Mouse (Mus musculus): ENCODE data around the gene Dnm3. TPM values are rescaled to one million over a fixed set of nuclear protein-coding genes. Genes with fewer than 3 reads are reported as not detected.

Gene Dnm3
- polyA plus RNA-seq, 1 experiment from 2014 or later, result 2.8 TPM

DNA sequence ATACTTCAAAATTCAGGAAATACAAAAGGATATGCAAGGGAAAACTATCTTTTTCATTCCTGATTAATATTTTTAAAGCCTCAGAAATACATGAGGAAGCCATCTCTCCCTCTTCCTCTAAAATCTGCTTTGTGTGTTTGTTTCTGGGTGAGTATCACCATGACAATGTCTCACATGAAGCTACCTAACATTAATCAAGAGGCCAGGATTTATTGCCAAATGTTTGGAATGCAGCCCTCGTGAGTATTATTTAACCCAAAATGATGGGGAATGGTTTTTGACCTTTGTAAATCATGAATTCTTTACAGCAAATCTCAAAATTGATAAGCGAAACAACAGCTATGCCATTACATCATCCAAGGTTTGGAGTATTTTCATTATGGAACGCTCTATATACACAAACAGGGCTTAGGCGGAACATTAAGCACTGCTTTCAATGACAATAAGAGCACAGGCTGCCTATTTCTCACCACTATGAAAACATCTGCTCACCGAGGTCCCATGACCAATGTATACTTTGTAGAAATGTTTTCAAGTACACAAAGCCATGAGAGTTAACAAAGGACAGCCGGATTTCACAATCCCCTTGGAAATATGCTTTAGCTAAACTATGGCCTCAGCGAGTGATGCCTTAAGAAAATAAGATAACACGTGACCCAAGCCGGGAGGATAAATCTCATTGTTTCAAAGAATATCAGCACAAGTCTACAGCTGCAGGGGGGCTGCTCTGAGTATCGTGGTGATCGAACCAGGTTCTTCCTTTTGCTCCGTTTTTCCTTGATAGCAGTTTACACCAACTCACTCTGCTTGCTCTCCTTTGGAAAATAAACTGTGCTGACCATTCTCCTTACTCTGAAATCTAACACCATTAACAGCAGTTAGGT lies 275.1 kb downstream of the Dnm3 start:
- Histone ChIP-seq H3K4me3 (ENCODE audit: low read length) (no peak overlapping the region), H3K9me3 (ENCODE audit: control insufficient read depth, low read length) (no peaks in the 10 kb centered on the region), H3K9ac (ENCODE audit: low read length) (no peak overlapping the region), H3K4me1 (replicated peaks; ENCODE audit: control insufficient read depth, insufficient read depth, low read length) (peaks cover 15% of the 10 kb centered on the region), H3K4me2 (ENCODE audit: low read depth, low read length) (peak overlapping the region; percentile 5; the same call in 1 of the 2 replicates), H3K36me3 (ENCODE audit: control insufficient read depth, insufficient read depth, low read length) (no peaks in the 10 kb centered on the region), H3K27me3 (ENCODE audit: control insufficient read depth, insufficient read depth, low read depth, low read length) (no peaks in the 10 kb centered on the region), H3K27ac (ENCODE audit: low read length) (peak overlapping the region; percentile 15)
- WGBS, result 21% methylated on average over 12 of the region's 12 CpGs
- ATAC-seq (ENCODE audit: low read depth), result peak; percentile 69

DNA sequence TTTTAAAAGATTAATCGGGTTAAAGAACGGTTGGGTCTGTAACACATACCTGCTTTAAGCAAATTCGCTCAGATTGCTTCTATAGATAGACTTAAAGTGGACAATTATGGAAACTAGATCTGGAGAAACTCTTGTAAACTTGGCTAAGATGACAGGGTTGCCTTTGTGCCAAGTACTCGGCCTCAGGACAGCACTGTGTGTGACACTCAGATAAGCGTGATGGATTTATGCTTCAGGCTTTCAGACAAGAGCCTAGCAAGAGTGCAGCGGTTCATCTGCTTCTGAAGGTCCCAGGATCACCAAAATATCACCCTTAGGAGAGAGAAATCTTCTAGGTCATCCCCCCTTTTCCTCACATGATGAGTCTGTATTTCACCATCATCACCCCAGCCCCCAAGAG lies 277.4 kb downstream of the Dnm3 start:
- 45% methylated on average over 6 of the region's 6 CpGs for WGBS
- H3K27ac ChIP-seq (ENCODE audit: low read length), result no peak overlapping the region
- no peak overlapping the region for H3K9ac ChIP-seq (ENCODE audit: low read length)
- H3K27me3 ChIP-seq (ENCODE audit: control insufficient read depth, insufficient read depth, low read depth, low read length), result no peaks in the 10 kb centered on the region
- H3K9me3 ChIP-seq (ENCODE audit: control insufficient read depth, low read length), result no peaks in the 10 kb centered on the region
- no peak overlapping the region for H3K4me3 ChIP-seq (ENCODE audit: low read length)
- ATAC-seq (ENCODE audit: low read depth), result peak; percentile 60; the same call in 1 of the 2 replicates
- H3K4me2 ChIP-seq (ENCODE audit: low read depth, low read length), result no peak overlapping the region
- H3K4me1 ChIP-seq (replicated peaks; ENCODE audit: control insufficient read depth, insufficient read depth, low read length), result peaks cover 13% of the 10 kb centered on the region
- H3K36me3 ChIP-seq (ENCODE audit: control insufficient read depth, insufficient read depth, low read length), result no peaks in the 10 kb centered on the region

DNA sequence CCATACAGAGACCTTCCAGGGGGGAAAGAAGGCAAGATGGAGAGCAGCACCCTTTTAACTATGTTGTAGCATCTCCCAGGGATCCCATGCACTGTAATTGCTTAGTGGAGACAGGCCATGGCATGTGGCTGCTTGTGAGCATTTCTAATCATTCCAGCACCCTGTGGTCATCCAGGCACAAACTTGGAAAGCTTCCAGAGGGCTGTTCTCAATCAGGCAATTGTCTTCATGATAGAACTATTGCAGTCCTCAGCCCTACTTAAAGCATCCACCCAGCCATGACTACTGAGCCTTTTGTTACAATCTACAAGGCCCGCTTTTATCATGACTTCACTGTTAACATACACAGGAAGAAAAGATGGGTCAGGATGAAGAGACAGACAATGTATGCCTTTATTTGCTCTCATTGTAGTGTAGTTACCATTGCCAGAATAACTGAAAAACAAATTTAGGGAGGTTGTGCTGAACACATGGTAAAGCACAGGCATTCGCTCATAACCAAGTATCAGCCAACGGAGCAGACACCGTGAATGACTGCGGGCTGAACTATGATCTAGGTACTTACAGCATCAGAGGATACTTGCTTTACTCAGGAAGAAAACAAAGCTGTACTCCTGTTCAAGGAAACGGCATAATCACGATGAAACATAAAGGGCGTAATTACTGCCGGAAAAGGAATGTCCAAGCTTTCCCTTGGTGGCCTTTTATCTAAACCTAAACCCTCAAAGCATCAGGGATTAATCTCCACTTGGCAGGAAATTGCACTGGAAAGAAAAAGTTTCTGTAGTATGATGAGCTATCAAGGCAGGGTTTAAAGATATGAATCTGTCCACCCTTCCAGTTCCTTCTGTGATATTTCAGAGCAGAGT lies 280.8 kb downstream of the Dnm3 start:
- H3K27ac ChIP-seq (ENCODE audit: low read length), result no peak overlapping the region
- 75% methylated on average over 9 of the region's 9 CpGs for WGBS
- ATAC-seq (ENCODE audit: low read depth), result no peak; the same call in 1 of the 2 replicates

DNA sequence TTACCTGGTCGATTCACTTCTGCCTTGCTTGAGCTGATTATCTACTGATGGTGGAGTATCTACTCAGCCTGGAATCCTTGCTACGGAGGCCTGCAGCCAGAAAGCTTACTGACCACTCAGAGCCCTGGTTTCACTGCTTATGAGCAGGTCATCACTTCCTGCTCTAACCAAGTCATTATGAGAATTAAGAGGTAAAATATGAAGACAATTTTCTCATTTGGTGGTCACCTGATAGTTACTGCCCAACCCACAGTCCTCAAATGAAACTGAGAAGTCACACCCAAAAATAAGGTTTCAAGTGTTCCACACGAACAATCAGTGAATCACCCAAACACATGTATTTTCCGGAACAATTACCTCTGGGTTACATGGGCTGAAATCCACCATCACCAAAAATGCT lies 289.1 kb downstream of the Dnm3 start:
- WGBS, result 88% methylated on average over 4 of the region's 4 CpGs
- H3K4me2 ChIP-seq (ENCODE audit: low read depth, low read length), result no peak overlapping the region
- ATAC-seq (ENCODE audit: low read depth), result no peak
- H3K4me3 ChIP-seq (ENCODE audit: low read length), result no peak overlapping the region
- H3K9ac ChIP-seq (ENCODE audit: low read length), result no peak overlapping the region
- no peak overlapping the region for H3K27ac ChIP-seq (ENCODE audit: low read length)
- no peaks in the 10 kb centered on the region for H3K9me3 ChIP-seq (ENCODE audit: control insufficient read depth, low read length)
- peaks cover 21% of the 10 kb centered on the region for H3K4me1 ChIP-seq (replicated peaks; ENCODE audit: control insufficient read depth, insufficient read depth, low read length)
- H3K36me3 ChIP-seq (ENCODE audit: control insufficient read depth, insufficient read depth, low read length), result no peaks in the 10 kb centered on the region
- no peaks in the 10 kb centered on the region for H3K27me3 ChIP-seq (ENCODE audit: control insufficient read depth, insufficient read depth, low read depth, low read length)

More for the DNA sequence above, 280.8 kb downstream of the Dnm3 start:
- peaks cover 4% of the 10 kb centered on the region; the same call in 1 of the 2 replicates for H3K4me1 ChIP-seq (replicated peaks; ENCODE audit: control insufficient read depth, insufficient read depth, low read length)
- H3K27me3 ChIP-seq (ENCODE audit: control insufficient read depth, insufficient read depth, low read depth, low read length), result no peaks in the 10 kb centered on the region
- H3K36me3 ChIP-seq (ENCODE audit: control insufficient read depth, insufficient read depth, low read length), result no peaks in the 10 kb centered on the region
- H3K9ac ChIP-seq (ENCODE audit: low read length), result no peak overlapping the region
- no peaks in the 10 kb centered on the region for H3K9me3 ChIP-seq (ENCODE audit: control insufficient read depth, low read length)
- no peak overlapping the region for H3K4me3 ChIP-seq (ENCODE audit: low read length)
- no peak overlapping the region for H3K4me2 ChIP-seq (ENCODE audit: low read depth, low read length)

DNA sequence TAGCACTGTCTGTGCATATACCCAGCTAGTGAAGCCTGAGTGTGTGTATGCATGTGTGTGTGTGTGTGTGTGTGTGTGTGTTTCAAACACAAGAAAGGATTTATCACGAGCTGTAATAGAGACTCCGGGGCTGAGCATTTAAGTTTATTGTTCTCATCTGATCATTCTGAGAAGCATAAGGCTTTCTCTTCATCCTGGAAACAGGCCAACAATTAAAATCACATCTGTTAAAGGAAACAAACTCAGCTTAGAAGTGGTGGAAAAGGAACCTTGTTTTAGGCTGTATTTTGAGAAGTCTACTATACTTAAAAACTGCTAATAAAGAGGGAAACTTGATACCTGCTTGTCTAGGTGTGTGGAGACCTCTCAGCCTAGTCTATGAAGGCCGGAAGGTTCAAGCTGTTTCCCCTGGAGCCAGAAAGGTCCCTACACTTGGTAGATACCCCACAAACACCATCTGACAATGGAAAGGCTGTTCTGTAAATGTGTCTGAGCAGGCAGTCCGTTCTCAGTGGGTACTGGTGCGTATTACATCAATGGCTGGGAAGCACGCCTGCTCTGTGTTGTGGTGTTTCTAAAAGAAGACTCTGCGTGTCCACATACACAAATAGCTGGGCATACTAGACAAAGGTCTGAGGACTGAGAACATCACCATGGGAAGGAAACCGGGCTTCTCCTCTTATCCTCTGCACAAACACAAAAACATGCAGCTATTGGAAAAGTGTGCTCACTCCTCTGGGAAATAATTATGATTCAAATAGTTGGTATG lies 290.3 kb downstream of the Dnm3 start:
- Histone ChIP-seq H3K27me3 (ENCODE audit: control insufficient read depth, insufficient read depth, low read depth, low read length) (no peaks in the 10 kb centered on the region), H3K9ac (ENCODE audit: low read length) (0 out of 2 replicates have a peak overlapping the region, but pooled peaks have one; percentile 9), H3K4me3 (ENCODE audit: low read length) (no peak overlapping the region), H3K9me3 (ENCODE audit: control insufficient read depth, low read length) (no peaks in the 10 kb centered on the region), H3K4me1 (replicated peaks; ENCODE audit: control insufficient read depth, insufficient read depth, low read length) (peaks cover 25% of the 10 kb centered on the region), H3K27ac (ENCODE audit: low read length) (peak overlapping the region; percentile 89), H3K36me3 (ENCODE audit: control insufficient read depth, insufficient read depth, low read length) (no peaks in the 10 kb centered on the region), H3K4me2 (ENCODE audit: low read depth, low read length) (peak overlapping the region; percentile 27; the same call in 1 of the 2 replicates)
- ATAC-seq (ENCODE audit: low read depth), result peak; percentile 69
- 39% methylated on average over 8 of the region's 8 CpGs for WGBS

DNA sequence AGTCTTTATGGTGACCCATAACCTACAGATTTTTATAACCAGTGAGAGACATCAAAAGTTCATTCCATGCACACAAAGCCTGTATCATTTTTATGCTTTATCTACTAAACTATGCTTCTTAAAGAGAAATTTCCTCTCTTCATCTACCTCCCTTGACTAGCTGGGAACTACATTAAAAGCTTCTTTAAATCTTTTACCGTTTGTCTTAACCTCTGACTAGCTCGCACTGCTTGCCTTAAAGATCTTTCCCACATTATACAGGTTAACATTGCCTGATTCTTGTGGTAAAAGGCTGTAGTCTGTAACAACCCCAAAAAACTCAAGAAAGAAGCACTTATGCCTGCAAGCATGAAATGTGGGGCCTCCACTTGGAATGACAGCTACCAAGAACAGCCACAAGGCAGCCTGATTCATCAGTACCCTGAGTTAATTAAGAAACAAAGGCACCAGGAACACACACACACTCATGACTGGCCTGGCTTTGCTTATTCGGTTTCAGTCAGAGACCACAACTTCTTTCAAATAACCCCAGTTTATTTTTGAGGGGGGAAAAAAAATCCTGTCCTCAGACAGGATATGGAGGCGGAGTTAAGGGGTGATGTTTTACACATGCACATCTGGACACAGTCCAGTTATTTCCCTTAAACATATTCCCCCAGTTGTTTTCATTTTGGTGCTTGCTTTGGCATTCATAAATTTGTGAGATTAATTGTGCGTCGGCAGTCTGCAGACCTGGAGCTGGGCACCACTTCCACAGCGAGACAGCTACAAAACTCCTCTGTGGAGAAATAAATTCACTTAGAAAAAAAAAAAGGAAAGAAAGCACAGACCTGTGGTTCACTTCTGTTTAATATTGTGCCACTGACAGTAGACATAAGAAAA lies 291.1 kb downstream of the Dnm3 start:
- Histone ChIP-seq H3K4me2 (ENCODE audit: low read depth, low read length) (peak overlapping the region; percentile 27; the same call in 1 of the 2 replicates), H3K9ac (ENCODE audit: low read length) (0 out of 2 replicates have a peak overlapping the region, but pooled peaks have one; percentile 5)
- ATAC-seq (ENCODE audit: low read depth), result peak; percentile 86

DNA sequence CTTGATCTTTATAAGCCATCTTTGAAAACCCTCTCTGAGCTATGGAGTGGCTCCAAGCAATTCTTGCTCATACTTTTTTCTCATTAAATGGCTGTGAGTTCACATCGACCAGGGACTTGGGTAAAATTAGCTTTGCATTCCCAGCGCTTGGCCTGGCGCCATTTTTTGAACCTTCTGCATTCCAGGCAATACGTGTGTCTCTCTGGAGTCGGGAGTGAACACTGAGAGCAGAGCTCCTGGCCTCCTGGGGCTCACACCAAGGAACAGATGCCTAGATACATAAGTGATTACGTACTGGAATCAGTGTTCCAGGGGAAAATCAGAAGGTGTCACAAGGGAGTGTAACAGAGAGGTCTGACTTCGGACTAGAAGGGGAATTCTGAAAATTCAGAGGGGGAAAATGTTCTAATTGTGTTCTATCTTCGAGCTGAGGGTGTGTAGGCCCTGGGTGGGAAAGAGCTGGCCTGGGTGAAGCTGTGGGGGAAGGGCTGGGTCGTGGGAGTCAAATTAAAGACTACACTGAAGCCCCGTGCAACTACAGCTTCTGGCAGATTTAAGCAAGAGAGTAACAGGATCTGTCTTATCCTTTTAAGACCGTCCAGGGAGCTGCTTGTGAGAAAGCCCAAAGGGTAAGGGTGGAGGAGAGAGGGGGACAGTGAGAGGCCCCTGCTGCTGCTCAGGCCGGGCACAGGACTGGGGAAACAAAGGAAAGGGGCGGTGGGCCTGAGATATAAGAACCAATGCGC lies 293.7 kb downstream of the Dnm3 start:
- peak overlapping the region; percentile 63 for H3K27ac ChIP-seq (ENCODE audit: low read length)
- no peaks in the 10 kb centered on the region for H3K27me3 ChIP-seq (ENCODE audit: control insufficient read depth, insufficient read depth, low read depth, low read length)
- no peak overlapping the region for H3K4me3 ChIP-seq (ENCODE audit: low read length)
- 39% methylated on average over 14 of the region's 14 CpGs for WGBS
- H3K9me3 ChIP-seq (ENCODE audit: control insufficient read depth, low read length), result no peaks in the 10 kb centered on the region
- peak; percentile 18; the same call in 1 of the 2 replicates for ATAC-seq (ENCODE audit: low read depth)
- H3K36me3 ChIP-seq (ENCODE audit: control insufficient read depth, insufficient read depth, low read length), result no peaks in the 10 kb centered on the region
- peaks cover 30% of the 10 kb centered on the region for H3K4me1 ChIP-seq (replicated peaks; ENCODE audit: control insufficient read depth, insufficient read depth, low read length)
- peak overlapping the region; percentile 27; the same call in 1 of the 2 replicates for H3K9ac ChIP-seq (ENCODE audit: low read length)
- no peak overlapping the region for H3K4me2 ChIP-seq (ENCODE audit: low read depth, low read length)

More for the DNA sequence above, 291.1 kb downstream of the Dnm3 start:
- H3K4me3 ChIP-seq (ENCODE audit: low read length), result no peak overlapping the region
- H3K9me3 ChIP-seq (ENCODE audit: control insufficient read depth, low read length), result no peaks in the 10 kb centered on the region
- 28% methylated on average over 7 of the region's 7 CpGs for WGBS
- H3K27ac ChIP-seq (ENCODE audit: low read length), result peak overlapping the region; percentile 91
- H3K36me3 ChIP-seq (ENCODE audit: control insufficient read depth, insufficient read depth, low read length), result no peaks in the 10 kb centered on the region
- no peaks in the 10 kb centered on the region for H3K27me3 ChIP-seq (ENCODE audit: control insufficient read depth, insufficient read depth, low read depth, low read length)
- peaks cover 25% of the 10 kb centered on the region for H3K4me1 ChIP-seq (replicated peaks; ENCODE audit: control insufficient read depth, insufficient read depth, low read length)
